Mouse (Mus musculus) heart, embryonic 15.5 days (tissue): Measurements from ENCODE around the gene Btbd8. TPM values are rescaled to one million over a fixed set of nuclear protein-coding genes. Genes with fewer than 3 reads are reported as not detected.
A peak's percentile ranks its signal among the peaks of the same experiment; 100 is the strongest.

Experiments used
- ATAC-seq: fragments of 200-750 bp; cut with Nextera tagmentation; replicated peaks from 2 replicates; pipeline ENCODE4 v1.8.0; 2017; ENCODE audit warnings: low read depth, moderate TSS enrichment; ENCODE audit not compliant: insufficient number of reproducible peaks, insufficient read depth, low FRiP score
- H3K27ac ChIP-seq: fragments of 300-500 bp; sonication (generic); 2 replicates; pipeline ENCODE4 v1.5.1; 2015; ENCODE audit warnings: mild to moderate bottlenecking, inconsistent platforms
- H3K27me3 ChIP-seq: fragments of 300-500 bp; sonication (generic); 2 replicates; pipeline ENCODE4 v1.6.1; 2015; ENCODE audit warnings: inconsistent platforms
- H3K36me3 ChIP-seq: fragments of 300-500 bp; sonication (generic); 2 replicates; pipeline ENCODE4 v1.6.1; 2015; ENCODE audit warnings: mild to moderate bottlenecking, inconsistent platforms
- H3K4me1 ChIP-seq: fragments of 300-500 bp; sonication (generic); replicated peaks from 2 replicates; pipeline ENCODE4 v1.6.1; 2015; ENCODE audit warnings: inconsistent platforms
- H3K4me2 ChIP-seq: fragments of 300-500 bp; sonication (generic); 2 replicates; pipeline ENCODE4 v1.6.1; 2015; ENCODE audit warnings: inconsistent platforms, mild to moderate bottlenecking, moderate library complexity
- H3K4me3 ChIP-seq: fragments of 300-500 bp; sonication (generic); 2 replicates; pipeline ENCODE4 v1.5.1; 2015; ENCODE audit warnings: mild to moderate bottlenecking, inconsistent platforms
- H3K9ac ChIP-seq: fragments of 300-500 bp; sonication (generic); 2 replicates; pipeline ENCODE4 v1.6.1; 2015; ENCODE audit warnings: mild to moderate bottlenecking, inconsistent platforms
- H3K9me3 ChIP-seq: fragments of 300-500 bp; sonication (generic); replicated peaks from 2 replicates; pipeline ENCODE4 v1.6.1; 2016; ENCODE audit warnings: inconsistent platforms
- WGBS: fragments of 180-500 bp; shearing (Covaris S2); methylation state at CpG from one replicate; pipeline ENCODE4 v1.1.7; 2015; ENCODE audit warnings: mixed read lengths; 5-methylcytosine and 5-hydroxymethylcytosine counted together
- polyA plus RNA-seq: library from polyadenylated mRNA; unstranded; fragments of >200 nt; fragmentation: Nextera tagmentation; extraction: Ambion mirVana; gene quantifications from 2 replicates; pipeline ENCODE4 v1.2.1, GENCODE M21; 2015

Btbd8 gene
- polyA plus RNA-seq, 1 experiment from 2014 or later, result 3.7 TPM

GRCm38 (mm10) chr5:107521386-107521785 is 83.6 kb downstream of the Btbd8 start:
- H3K4me2 ChIP-seq, result no peak overlapping the region
- WGBS, result 80% methylated on average over 6 of the region's 6 CpGs

GRCm38 (mm10) chr5:107521897-107522296 is 84.1 kb downstream of the Btbd8 start:
- Histone ChIP-seq H3K36me3 (no peaks in the 10 kb centered on the region), H3K27me3 (no peaks in the 10 kb centered on the region), H3K9ac (no peak overlapping the region), H3K4me1 (0 out of 2 replicates have a peak, but pooled peaks cover 3% of the 10 kb centered on the region), H3K4me3 (no peak overlapping the region), H3K4me2 (0 out of 2 replicates have a peak overlapping the region, but pooled peaks have one; percentile 13), H3K9me3 (no peaks in the 10 kb centered on the region), H3K27ac (no peak overlapping the region)
- WGBS, result 56% methylated on average over 7 of the region's 7 CpGs
- ATAC-seq, result no peak

More at GRCm38 (mm10) chr5:107521386-107521785, 83.6 kb downstream of the Btbd8 start:
- no peak for ATAC-seq
- H3K4me1 ChIP-seq, result 0 out of 2 replicates have a peak, but pooled peaks cover 3% of the 10 kb centered on the region
- H3K4me3 ChIP-seq, result no peak overlapping the region
- no peaks in the 10 kb centered on the region for H3K27me3 ChIP-seq
- H3K36me3 ChIP-seq, result no peaks in the 10 kb centered on the region
- no peak overlapping the region for H3K27ac ChIP-seq
- H3K9me3 ChIP-seq, result no peaks in the 10 kb centered on the region
- H3K9ac ChIP-seq, result no peak overlapping the region

GRCm38 (mm10) chr5:107524281-107524680 is 86.5 kb downstream of the Btbd8 start:
- Histone ChIP-seq H3K27me3 (no peaks in the 10 kb centered on the region), H3K4me2 (no peak overlapping the region), H3K4me3 (no peak overlapping the region), H3K9me3 (no peaks in the 10 kb centered on the region), H3K9ac (no peak overlapping the region), H3K4me1 (0 out of 2 replicates have a peak, but pooled peaks cover 3% of the 10 kb centered on the region), H3K36me3 (no peaks in the 10 kb centered on the region), H3K27ac (no peak overlapping the region)
- WGBS, result 72% methylated on average over 10 of the region's 10 CpGs
- no peak for ATAC-seq

GRCm38 (mm10) chr5:107528856-107529255 is 91.1 kb downstream of the Btbd8 start:
- H3K36me3 ChIP-seq, result no peaks in the 10 kb centered on the region
- ATAC-seq, result no peak
- no peak overlapping the region for H3K4me3 ChIP-seq
- no peaks in the 10 kb centered on the region for H3K9me3 ChIP-seq
- no peak overlapping the region for H3K9ac ChIP-seq
- H3K27ac ChIP-seq, result no peak overlapping the region
- no peaks in the 10 kb centered on the region for H3K27me3 ChIP-seq
- 85% methylated on average over 3 of the region's 3 CpGs for WGBS
- no peaks in the 10 kb centered on the region for H3K4me1 ChIP-seq
- no peak overlapping the region for H3K4me2 ChIP-seq

- Histone ChIP-seq H3K4me2 (no peak overlapping the region), H3K27ac (no peak overlapping the region), H3K4me3 (no peak overlapping the region), H3K4me1 (no peaks in the 10 kb centered on the region), H3K9ac (no peak overlapping the region), H3K36me3 (no peaks in the 10 kb centered on the region), H3K9me3 (no peaks in the 10 kb centered on the region), H3K27me3 (no peaks in the 10 kb centered on the region)
- no peak for ATAC-seq
- WGBS, result 42% methylated on average over 2 of the region's 2 CpGs
These were observed 95.8 kb downstream of the Btbd8 start for GRCm38 (mm10) chr5:107533590-107533989.

- 69% methylated on average over 15 of the region's 15 CpGs for WGBS
- no peak for ATAC-seq
- H3K4me2 ChIP-seq, result no peak within 1 kb of the TSS
These were observed 96.8 kb downstream of the Btbd8 start, which contains the start of gene 1700028K03Rik for GRCm38 (mm10) chr5:107534581-107534980. Gene 1700028K03Rik (plus strand): TSS chr5:107534709.

GRCm38 (mm10) chr5:107541696-107542095 is 103.9 kb downstream of the Btbd8 start:
- Histone ChIP-seq H3K27me3 (no peaks in the 10 kb centered on the region), H3K4me2 (no peak overlapping the region), H3K36me3 (no peaks in the 10 kb centered on the region), H3K9me3 (no peaks in the 10 kb centered on the region), H3K9ac (no peak overlapping the region), H3K4me3 (no peak overlapping the region), H3K27ac (no peak overlapping the region), H3K4me1 (0 out of 2 replicates have a peak, but pooled peaks cover 2% of the 10 kb centered on the region)
- WGBS, result 54% methylated on average over 7 of the region's 7 CpGs
- no peak for ATAC-seq

More at GRCm38 (mm10) chr5:107534581-107534980, 96.8 kb downstream of the Btbd8 start, which contains the start of gene 1700028K03Rik:
- no peaks in the 10 kb centered on the region for H3K4me1 ChIP-seq
- no peaks in the 10 kb centered on the region for H3K9me3 ChIP-seq
- H3K27ac ChIP-seq, result no peak within 1 kb of the TSS
- no peaks in the 10 kb centered on the region for H3K27me3 ChIP-seq
- H3K4me3 ChIP-seq, result no peak within 1 kb of the TSS
- no peaks in the 10 kb centered on the region for H3K36me3 ChIP-seq
- H3K9ac ChIP-seq, result no peak within 1 kb of the TSS

GRCm38 (mm10) chr5:107545927-107546326 is 108.1 kb downstream of the Btbd8 start:
- Histone ChIP-seq H3K9ac (no peak overlapping the region), H3K9me3 (no peaks in the 10 kb centered on the region), H3K36me3 (no peaks in the 10 kb centered on the region; the same call in 1 of the 2 replicates), H3K27ac (no peak overlapping the region), H3K4me3 (no peak overlapping the region), H3K27me3 (no peaks in the 10 kb centered on the region), H3K4me1 (0 out of 2 replicates have a peak, but pooled peaks cover 2% of the 10 kb centered on the region), H3K4me2 (no peak overlapping the region)
- no peak for ATAC-seq
- WGBS, result 70% methylated on average over 4 of the region's 4 CpGs

- Histone ChIP-seq H3K27ac (no peak overlapping the region), H3K27me3 (no peaks in the 10 kb centered on the region), H3K9ac (no peak overlapping the region), H3K4me2 (no peak overlapping the region), H3K36me3 (no peaks in the 10 kb centered on the region; the same call in 1 of the 2 replicates), H3K4me3 (no peak overlapping the region), H3K4me1 (0 out of 2 replicates have a peak, but pooled peaks cover 2% of the 10 kb centered on the region), H3K9me3 (no peaks in the 10 kb centered on the region)
- ATAC-seq, result no peak
- 70% methylated on average over 3 of the region's 3 CpGs for WGBS
These were observed 110.2 kb downstream of the Btbd8 start for GRCm38 (mm10) chr5:107547955-107548354.

GRCm38 (mm10) chr5:107548444-107548843 is 110.6 kb downstream of the Btbd8 start:
- Histone ChIP-seq H3K4me3 (no peak overlapping the region), H3K9ac (no peak overlapping the region), H3K4me1 (0 out of 2 replicates have a peak, but pooled peaks cover 2% of the 10 kb centered on the region), H3K4me2 (no peak overlapping the region), H3K27ac (no peak overlapping the region), H3K9me3 (no peaks in the 10 kb centered on the region), H3K36me3 (no peaks in the 10 kb centered on the region; the same call in 1 of the 2 replicates), H3K27me3 (no peaks in the 10 kb centered on the region)
- WGBS, result 85% methylated on average over 3 of the region's 3 CpGs
- no peak for ATAC-seq

GRCm38 (mm10) chr5:107554336-107554735 is 116.5 kb downstream of the Btbd8 start:
- H3K27ac ChIP-seq, result no peak overlapping the region
- no peak for ATAC-seq
- peaks cover 27% of the 10 kb centered on the region for H3K36me3 ChIP-seq
- WGBS, result 76% methylated on average over 5 of the region's 5 CpGs
- H3K27me3 ChIP-seq, result no peaks in the 10 kb centered on the region
- H3K4me2 ChIP-seq, result no peak overlapping the region
- no peak overlapping the region for H3K4me3 ChIP-seq
- H3K4me1 ChIP-seq, result no peaks in the 10 kb centered on the region
- H3K9ac ChIP-seq, result no peak overlapping the region
- H3K9me3 ChIP-seq, result no peaks in the 10 kb centered on the region

GRCm38 (mm10) chr5:107556969-107557368 is 119.2 kb downstream of the Btbd8 start:
- no peak for ATAC-seq
- Histone ChIP-seq H3K4me3 (no peak overlapping the region), H3K4me2 (no peak overlapping the region), H3K27me3 (no peaks in the 10 kb centered on the region), H3K9me3 (no peaks in the 10 kb centered on the region), H3K4me1 (no peaks in the 10 kb centered on the region), H3K36me3 (peaks cover 41% of the 10 kb centered on the region), H3K27ac (no peak overlapping the region), H3K9ac (no peak overlapping the region)
- 78% methylated on average over 3 of the region's 3 CpGs for WGBS
